Mouse (Mus musculus): ENCODE measurements around the gene Rsl24d1.

DNA sequence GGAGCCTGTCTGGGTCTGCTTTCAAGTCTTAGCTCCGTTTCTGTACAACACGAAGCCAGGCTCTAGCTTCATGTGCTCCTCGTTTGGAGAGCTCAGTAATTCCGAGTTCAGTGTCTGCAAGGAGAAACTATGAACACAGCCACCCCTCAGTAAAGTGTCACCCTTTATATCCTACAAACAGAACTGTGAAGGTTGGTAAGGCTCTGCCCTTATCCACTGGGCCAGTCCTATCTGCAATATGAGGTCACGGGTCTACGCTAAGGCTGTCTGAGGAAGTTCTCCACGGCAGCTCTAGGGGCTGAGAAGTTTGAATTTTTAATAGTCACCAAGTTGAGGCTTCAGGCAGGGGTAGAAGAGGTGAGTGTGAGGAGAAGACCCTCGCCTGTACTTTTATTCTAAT, 40.8 kb upstream of the Rsl24d1 start:
- TF ChIP-seq CTCF (IDR thresholded peaks at IDR 0.05; ENCODE audit: low read depth) (no peak), EP300 (IDR thresholded peaks at IDR 0.05; ENCODE audit: low read depth) (no peak)
